Mouse (Mus musculus) B cell, adult 2 months (primary cell): ENCODE results near the gene Cacna1f.
A peak's percentile ranks its signal among the peaks of the same experiment; 100 is the strongest.

Source experiments
- DNase-seq, 2 experiments: peaks; one replicate each; pipeline ENCODE4 v3.0.0; 2022

Gene Cacna1f

DNA sequence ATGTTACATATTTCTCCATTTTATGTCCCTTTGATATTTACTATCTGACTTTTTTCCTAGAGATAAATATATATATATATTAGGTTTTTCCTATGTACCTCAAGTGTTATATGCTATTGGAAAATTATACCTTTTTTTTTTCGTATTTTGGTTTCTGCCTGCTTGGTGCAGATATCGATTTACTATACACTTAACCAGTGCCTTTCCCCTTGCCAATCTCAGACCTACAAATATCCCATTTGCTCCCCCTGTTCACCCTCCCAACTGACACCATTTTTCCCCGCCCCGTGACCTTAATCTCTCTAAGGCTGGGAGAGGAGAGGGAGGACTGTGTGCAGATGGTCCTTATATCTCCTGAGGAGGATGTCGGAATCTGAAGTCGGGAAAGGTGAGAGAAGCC is at the start of gene Cacna1f:
Gene Cacna1f, plus strand, starts transcription at position 301 of the 400 bp plus-strand sequence.
- DNase-seq = no peak

DNA sequence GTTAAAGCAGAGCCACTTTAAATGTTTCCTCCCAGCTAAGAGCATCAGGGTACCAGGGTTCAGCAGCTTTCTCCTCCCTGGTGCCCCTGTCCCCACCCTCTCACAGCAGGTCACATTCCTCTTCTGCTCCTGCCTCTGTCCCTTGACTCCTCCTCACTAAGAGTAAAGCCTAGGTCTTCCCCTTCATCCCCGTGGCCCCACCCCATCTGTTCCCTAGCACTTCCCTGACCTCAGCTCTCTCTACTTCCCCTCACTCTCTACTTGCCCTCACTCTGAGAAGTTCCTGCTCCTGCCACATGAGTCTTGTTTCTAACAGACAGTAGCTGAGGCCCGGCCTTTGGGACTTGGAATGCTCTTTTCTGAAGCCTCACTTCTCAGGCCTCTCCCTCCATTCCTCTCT is 43.8 kb upstream of the Cacna1f start:
- no peak for DNase-seq

DNA sequence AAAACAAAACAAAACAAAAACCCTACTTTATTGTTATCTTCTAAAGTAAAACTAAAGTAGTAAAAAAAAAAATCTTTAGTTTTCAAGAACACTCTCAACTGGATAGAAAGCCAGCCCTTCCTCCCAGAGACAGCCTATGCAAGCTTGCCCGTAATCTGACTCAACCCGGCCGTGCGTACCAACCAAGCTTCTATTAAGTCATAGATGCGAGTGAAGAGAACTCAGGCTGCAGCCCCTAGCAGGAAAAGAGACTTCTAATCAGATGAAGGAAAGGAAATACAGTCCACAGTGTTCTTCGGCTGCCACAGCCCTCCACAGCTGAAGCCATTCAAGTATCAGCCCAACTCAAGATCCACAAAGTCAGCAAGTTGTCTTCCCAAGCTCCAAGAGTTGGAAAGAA is 40.5 kb upstream of the Cacna1f start:
- DNase-seq = no peak

DNA sequence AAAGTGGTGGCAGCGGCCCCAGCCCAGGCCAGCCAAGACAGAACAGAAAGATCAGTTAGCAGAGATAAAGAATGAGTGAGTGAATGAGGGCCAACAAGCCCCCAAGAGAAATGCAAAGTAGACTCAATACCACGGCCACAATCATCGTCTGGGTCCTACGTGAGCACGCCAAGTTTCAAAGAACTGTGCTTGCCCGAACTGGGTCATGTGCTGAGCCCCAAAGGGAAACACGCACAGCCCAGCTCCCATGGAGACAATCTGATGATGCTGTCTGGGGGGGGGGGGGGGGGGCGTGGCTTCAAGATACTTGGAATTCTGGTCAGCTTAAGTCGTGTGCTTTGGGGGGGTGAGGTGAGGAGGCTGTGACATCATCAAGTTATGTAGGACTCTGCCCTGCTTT is 39.4 kb upstream of the Cacna1f start:
- no peak for DNase-seq

DNA sequence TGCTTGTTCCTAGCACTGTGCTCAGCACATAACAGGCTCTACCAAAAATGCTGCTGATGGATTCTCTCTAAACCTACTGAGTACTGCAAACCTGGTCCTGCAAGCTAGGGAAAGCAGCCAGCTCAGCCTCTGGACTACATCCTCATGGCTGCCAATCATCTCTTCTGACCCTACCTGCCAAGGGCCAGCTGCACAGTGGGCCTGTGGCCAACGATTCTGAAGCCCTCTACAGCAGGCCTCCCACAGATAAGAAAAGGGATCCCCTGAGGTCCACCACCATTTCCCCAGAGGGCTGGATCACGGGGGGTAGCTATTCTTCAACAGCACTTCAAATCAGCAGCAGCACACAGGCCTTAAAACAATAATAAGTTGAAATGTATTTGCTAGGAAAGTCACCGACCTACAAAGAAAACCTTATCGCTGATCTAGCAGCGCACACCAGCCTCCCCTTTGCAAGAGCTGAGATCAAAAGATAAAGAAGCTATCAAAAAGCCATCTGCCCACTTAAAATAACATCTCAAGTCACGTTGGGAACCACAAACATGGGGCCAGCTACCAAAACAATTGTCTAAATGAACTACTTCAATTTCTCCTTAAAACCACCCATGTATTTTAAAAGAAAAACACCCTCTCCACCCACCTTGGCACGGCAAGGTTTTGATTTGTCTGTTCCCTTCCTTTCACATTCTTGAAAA is 36.3 kb upstream of the Cacna1f start:
- DNase-seq = no peak

DNA sequence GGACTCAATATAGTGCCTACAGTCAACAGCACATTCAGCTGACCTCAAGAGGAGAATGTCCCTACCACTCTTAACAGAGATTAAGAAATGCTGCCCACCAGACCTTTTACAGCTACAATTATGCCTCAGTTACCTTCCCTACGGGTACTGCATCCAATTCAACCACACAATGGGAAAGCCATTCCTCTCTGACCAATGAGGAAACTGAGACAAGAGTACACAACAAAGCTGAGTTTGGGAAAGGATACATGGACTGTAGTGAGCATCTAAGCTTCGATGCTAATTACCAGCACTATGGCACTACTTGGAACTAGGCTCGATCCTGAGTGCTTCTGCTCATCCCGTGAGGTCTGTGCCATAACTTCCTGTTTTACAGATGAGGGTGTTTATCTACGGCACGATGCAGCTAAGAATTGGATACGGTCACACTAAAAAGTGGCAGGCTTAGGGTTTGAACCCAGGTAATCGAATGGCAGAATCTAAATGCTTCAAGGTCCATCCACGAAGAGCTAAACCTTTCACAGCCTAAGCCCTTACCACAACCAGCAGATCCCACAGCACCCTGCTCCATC is 35.2 kb upstream of the Cacna1f start:
- DNase-seq = no peak

DNA sequence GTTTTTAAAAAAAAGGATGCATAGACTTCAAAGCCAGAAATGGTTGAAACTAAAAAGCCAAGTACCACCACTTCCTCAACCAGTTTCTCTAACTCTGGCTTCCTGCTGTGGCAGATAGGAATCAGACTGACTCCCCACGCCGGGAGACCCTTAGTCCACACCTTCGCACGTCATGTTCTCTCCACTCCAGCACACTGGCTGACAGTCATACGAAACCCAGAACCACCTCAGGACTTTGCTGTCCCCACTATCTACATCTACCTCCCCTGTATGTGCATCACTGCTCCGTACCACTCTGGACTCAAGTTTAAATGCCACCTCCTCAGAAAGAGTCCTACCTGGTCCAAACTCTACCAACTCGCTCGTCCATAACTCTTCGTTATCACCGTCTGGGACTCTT is 34.4 kb upstream of the Cacna1f start:
- DNase-seq = no peak

DNA sequence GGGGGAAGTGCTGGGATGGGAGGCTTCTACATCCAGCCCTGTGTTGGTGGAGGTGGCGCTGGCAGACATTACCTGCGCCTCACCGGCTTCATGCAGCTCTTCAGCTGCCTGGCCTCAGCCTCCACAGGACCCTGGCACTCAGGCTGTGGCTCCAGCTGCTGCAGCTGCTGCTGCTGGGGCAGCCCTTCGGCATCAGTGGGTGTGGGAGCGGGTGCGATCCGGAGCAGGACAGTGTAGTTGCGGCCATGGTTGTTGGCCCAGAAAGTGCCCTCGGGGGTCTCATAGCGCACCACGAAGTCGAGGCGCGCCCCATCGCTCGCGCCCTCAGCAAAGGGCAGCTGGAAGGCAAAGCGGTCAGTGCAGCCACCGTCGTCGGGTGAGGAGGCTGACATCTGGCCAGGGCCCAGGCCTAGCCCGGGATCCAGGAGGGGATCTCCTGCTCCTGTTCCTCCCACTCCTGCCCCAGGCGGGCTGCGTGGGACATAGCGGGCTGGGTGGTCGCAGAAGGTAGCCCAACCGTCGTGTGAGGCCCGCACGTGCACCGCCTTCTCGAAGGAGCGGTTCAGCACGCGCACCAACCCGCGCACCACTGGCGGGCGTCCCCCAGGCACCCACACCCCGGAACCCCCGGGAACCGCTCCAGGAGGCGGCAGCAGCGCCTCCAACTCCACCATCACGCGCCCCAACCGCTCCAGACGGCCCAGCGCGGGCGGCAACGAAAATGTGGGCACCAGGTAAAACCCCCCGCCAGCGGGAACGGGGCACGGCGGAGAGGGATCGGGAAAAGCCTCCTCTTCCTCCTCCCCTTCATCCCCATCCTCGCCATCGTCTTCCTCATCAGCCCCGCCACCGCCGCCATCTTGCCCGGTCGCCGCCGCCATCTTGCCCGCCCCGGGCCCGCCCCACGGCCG is 33.5 kb upstream of the Cacna1f start, which contains the start of gene Foxp3:
Gene Foxp3, plus strand, starts transcription at position 469 of the 911 bp plus-strand sequence.
- DNase-seq = no peak

DNA sequence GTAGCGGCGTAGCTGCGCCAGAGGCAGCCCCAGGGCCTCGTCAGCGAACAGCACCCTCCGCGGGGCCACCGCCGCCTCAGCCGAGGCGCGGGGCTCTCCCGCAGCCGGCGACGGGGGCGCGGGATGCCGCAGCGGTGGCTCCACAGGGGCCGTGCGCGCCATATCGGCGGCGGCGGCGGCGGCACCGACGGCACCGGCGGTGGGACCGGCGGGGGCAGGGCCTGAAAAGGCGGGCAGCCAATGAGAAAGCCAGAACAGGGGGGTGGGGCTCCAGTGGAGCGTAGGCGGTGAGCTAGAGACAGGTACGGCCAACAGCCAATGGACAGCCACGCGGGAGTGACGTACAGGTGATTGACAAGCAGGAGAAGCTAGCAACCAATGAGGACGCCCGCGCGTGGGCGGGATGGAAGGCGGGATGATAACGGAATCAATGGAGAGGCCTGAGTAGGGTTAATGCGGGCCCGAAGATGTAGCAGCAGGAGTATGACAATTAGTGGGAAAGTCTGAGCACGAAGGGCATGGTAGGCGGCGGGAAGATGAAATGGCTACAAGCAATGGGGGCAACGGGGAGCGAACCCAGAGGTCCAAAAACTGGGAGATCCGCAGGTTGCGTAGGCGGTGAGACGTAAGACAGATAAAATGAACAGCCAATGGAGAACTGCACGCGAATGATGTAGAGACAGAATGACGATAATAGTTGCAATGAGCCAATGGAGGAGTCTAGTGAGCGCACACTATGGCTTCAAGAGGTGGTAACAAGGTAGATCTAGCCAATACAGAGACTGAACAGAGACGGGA is 32.6 kb upstream of the Cacna1f start, which contains the start of gene Ppp1r3f:
Gene Ppp1r3f, minus strand, starts transcription at position 197 of the 798 bp plus-strand sequence.
- DNase-seq = peak; percentile 94 to 95

DNA sequence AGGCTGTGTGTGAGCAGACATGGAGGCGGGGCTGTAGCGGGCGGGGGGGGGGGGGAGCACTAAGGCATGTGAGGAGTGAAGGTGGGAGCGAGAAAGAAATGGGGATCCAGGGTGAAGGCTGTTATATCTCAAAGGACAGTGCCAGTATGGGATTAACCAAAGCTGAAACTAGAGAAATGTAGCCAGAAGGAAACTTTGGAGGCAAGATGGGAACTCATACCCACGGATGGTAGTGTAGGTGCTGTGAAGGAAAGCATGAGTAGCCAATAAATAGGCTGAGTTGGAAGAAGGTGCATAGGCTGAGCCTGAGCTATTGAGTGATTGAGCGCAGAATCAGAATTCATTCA is 32.0 kb upstream of the Cacna1f start:
- DNase-seq = no peak

DNA sequence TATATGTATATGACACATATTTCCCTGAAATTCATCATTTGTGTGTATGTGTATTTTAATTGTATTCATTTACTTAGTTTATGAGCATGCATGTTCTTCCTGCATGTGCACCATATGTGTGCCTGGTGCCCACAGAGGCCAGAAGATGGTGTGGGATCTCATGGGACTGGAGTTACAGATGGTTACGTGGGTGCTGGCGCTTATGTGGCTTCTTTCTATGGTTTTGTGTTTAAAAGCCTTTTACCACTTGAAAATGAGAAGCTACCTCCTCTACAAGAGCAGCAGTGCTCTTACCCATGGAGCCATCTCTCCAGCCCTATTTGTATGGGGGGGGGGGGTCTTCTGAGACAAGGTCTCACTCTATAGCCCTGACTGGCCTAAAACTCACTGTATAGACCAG is 25.7 kb upstream of the Cacna1f start:
- no peak for DNase-seq

DNA sequence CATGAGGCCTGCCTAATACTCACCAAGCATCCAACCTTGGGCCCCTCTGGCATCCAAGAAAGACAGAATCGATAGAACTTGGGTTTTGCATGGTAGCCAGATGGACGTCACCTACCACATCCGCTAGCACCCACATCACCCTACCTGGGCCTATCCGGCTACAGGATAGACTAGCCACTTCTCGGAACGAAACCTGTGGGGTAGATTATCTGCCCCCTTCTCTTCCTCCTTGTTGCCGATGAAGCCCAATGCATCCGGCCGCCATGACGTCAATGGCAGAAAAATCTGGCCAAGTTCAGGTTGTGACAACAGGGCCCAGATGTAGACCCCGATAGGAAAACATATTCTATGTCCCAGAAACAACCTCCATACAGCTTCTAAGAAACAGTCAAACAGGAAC is 23.0 kb upstream of the Cacna1f start:
- DNase-seq = no peak

DNA sequence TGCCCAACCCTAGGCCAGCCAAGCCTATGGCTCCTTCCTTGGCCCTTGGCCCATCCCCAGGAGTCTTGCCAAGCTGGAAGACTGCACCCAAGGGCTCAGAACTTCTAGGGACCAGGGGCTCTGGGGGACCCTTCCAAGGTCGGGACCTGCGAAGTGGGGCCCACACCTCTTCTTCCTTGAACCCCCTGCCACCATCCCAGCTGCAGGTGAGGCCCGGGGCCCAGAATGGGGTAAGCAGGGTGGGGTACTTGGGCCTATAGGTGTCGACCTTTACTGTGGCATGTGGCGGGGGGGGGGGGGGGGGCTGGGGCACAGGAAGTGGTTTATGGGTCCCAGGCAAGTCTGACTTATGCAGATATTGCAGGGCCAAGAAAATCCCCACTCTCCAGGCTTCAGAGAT is 20.5 kb upstream of the Cacna1f start:
- no peak for DNase-seq

DNA sequence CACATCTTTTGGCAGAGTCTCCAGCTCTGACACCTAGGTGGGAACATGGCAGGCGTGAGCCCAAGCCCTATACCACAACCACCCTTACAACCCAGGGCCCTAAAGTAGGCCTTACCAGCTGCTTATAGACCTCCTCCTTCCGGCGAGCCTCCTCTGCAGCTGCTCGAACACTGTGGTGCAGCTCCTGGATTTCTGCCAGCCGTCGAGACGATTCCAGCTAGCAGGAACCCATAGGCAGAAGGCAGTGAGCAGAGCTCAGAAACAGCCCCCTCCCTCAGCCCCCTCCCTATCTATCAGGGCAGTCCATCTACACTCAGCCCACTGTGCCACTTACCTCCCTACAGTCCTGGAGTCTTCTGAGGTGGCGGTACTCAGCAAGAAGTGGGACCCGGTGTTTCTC is 11.5 kb upstream of the Cacna1f start:
- DNase-seq = no peak

DNA sequence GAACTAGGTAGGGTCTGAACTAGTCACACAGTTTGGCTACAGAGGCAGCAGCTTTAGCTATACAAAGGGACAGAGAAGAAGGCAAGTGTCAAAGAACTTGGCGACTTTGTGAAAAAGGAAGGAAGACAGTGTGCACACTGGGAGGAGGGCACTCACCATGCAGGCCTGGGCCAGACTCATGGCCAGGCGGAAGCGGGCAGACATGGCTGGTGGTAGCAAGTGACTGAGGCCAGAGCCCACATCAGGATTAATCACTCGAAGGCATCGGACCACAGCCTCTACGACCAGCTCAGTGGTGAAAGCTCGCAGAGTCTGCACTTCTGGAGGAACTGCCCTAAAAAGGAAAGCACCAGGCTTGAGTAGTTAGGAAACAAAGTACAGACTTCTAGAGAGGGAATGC is 2.9 kb upstream of the Cacna1f start:
- no peak for DNase-seq

DNA sequence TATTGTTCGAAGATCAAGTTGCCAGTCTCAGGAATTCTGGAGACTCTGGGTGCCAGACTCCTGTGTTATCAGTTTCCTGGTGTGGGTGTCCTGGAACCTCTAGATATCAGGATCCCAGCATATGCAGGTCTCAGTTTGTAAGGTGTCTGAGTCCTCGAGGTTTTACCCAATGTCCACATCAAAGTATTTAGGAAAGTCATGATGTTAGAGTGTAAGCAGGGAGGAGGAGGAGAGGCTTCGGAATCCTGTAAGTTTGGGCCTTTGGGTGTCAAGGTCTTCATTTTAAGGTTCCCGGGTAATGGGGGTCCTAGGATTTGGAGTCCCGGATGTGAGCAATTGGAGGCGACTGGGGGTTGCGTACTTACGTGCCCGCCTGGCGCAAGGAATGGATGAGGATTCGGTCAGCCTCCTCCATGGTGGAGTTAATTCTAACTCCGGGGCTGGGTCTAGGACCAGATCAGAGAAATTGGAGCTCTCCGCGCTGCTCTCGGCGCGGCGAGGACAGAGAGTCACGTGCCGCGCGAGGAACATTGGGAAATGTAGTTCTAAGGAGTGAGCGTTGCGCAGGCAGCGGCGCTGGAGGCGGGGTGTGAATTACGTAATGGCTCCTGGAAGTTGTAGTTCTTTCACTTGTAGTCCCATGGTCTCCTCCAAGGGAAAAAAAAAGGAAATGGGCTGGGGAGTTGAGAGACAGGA is 1.9 kb upstream of the Cacna1f start, which contains the start of gene Ccdc22:
Gene Ccdc22, minus strand, starts transcription at position 639 of the 696 bp plus-strand sequence.
- DNase-seq = peak; percentile 77 to 81

DNA sequence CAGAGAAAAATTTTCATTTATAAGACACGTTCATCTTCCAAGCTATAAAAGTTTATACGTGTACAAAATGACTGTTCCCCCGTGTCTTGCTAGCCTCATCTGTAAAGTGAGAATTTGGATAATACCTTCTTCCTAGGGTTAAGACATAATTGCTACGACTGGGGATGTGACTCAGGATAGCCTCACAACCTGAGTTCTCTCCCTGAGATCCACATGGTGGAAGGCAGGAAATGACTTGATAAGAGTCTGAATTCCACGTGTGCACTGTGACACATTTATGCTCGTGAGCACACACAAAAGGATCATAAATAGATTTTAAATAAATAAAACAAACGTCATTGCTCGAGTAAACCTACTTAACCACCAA is 1.3 kb upstream of the Cacna1f start:
- DNase-seq = no peak

DNA sequence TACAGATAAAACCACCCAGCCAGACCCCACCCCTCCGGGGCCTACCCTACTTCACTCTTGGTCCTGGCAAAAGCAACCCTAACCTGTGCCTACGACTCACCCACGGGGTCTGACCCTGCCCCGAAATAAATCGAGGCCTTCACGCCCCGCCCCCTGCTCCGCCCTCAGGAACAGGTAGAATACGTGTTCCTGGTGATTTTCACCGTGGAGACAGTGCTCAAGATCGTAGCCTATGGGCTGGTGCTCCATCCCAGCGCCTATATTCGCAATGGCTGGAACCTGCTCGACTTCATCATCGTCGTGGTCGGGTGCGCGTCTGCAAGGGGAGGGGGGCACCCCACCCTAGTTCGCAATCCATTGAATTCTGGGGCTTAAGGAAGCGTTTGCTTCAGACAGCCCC is 3.2 kb downstream of the Cacna1f start:
- no peak for DNase-seq

DNA sequence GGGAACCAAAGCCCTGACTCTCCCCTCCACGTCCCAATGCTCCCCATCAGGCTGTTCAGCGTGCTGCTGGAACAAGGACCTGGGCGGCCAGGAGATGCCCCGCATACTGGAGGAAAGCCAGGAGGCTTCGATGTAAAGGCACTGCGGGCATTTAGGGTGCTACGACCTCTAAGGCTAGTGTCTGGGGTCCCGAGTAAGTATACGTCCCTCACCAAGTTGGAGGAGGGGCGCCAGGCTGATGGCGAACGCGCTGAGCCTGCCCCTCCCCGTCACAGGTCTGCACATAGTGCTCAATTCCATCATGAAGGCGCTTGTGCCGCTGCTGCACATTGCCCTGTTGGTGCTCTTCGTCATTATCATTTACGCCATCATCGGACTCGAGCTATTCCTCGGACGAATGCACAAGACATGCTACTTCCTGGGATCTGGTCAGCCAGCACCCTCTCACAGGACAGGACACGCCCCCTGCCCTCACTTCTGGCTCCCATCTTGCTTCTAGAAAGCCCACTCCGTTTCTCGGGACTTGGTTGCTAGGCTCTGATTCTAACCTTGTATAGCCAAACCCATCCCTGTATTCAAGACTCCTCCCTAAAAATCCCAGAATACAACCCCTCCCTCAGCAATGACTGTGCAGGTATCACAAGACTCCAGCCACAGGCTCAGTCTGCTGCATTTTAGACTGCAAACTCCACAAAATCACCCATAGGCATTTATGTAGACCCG is 3.8 kb downstream of the Cacna1f start:
- DNase-seq = no peak

DNA sequence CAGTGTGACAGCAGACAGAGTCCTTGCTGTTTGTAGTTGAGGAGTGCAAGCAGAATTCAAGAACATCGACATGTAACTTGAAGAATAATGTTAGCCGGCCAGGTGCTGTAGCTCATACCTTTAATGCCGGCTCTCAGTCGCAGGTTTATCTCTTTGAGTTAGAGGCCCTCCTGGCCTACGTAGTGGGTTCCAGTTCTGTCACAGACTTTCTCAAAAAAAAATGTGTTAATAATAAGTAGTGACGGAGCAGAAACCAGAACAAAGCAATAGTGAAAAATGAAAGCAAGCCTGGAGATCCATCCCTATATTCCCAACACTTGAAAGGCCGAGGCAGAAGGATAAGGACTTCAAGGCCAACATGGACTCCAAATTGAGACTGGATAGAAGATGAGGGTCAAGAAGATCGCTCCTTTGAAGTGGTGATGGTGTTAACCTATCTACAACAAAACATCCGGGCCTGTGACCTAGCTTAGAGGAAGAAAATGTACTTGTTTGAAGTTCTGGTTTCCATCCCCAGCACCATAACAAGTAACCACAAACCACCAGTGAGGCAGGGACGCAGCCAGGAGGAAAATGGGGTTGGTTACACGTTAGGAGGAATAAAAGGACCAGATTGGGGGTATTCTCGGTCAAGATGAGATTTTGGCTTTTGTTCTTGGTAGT is 11.1 kb downstream of the Cacna1f start:
- no peak for DNase-seq

DNA sequence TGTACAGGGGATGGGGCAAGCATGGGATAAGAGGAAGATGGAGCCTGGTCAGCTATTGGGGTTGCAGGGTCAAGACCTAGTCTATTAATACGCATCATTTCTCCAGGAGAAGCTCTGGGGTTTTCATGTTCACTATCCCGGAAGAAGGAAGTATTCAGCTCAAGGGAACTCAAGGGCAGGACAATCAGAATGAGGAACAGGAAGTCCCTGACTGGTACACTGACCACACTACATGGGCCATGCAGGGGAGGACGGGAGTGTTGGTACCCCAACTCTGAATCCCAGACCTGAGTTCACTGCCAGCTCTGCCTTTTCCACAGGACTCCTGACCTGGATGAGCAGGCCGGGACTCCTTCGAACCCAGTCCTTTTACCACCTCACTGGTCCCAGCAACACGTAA is 25.7 kb downstream of the Cacna1f start:
- DNase-seq = no peak
